Mouse (Mus musculus) ES-E14 (cell line): ENCODE measurements at regions not wholly inside any gene's neighbourhood (a gene's known extent, or its start where the extent isn't known, plus 50 kb on each side); places are given as distances from the start of the nearest gene placed in this dataset.

ENCODE experiments used
- CHD2 ChIP-seq: IDR thresholded peaks from 2 replicates; pipeline ENCODE4 v1.6.1; 2014; ENCODE audit warnings: mild to moderate bottlenecking, low read depth, low read length, inconsistent platforms
- HCFC1 ChIP-seq: IDR thresholded peaks from 2 replicates; pipeline ENCODE4 v1.6.1; 2012; ENCODE audit warnings: low read length, inconsistent platforms, borderline replicate concordance; ENCODE audit not compliant: insufficient read depth
- MAFK ChIP-seq: IDR thresholded peaks from 2 replicates; pipeline ENCODE4 v1.6.1; 2014; ENCODE audit warnings: mild to moderate bottlenecking, low read depth, low read length, inconsistent platforms; ENCODE audit not compliant: insufficient read depth
- ZC3H11A ChIP-seq: IDR thresholded peaks from 2 replicates; pipeline ENCODE4 v1.6.1; 2012; ENCODE audit warnings: low read depth, mild to moderate bottlenecking, inconsistent platforms, low read length, borderline replicate concordance
- ZNF384 ChIP-seq: IDR thresholded peaks from 2 replicates; pipeline ENCODE4 v1.6.1; 2012; ENCODE audit warnings: low read depth, low read length, inconsistent platforms

GRCm38 (mm10) chr2:169214396-169214795 lies 259.0 kb upstream of the Zfp64 start:
- TF ChIP-seq ZC3H11A (no peak), ZNF384 (no peak), CHD2 (no peak), MAFK (no peak), HCFC1 (no peak)
